Mouse (Mus musculus) liver, adult (tissue): ENCODE data around the gene Cyp2b13.
"Not testable (repeated sequence)": the region's sequence is repeated elsewhere in the genome, so short reads cannot be mapped to it uniquely, and the experiment has no call there.

Experiments
- GATA4 ChIP-seq: IDR thresholded peaks from 2 replicates; pipeline ENCODE4 v1.6.1; 2014; ENCODE audit warnings: mild to moderate bottlenecking, low read length; ENCODE audit not compliant: insufficient replicate concordance

The Cyp2b13 gene

DNA sequence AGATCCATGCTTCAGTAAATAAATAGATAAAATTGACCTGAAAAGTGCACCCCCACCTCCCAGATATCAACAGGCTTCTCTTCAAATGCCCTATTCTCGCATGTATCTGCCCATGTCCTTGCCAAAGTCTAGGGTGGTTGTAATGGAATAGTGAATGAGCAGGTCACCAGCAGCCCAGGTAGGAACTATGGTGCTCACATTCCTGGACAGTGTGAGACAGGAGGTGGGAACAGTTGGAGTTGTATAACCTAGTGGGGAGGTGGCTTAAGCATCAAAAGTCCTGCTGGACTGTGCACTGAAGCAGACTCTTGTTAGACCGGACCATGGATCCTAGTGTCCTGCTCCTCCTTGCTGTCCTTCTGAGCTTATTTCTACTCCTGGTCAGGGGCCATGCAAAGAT, at the start of gene Cyp2b13:
Gene Cyp2b13, plus strand, starts transcription at position 301 of the 400 bp plus-strand sequence.
- TF ChIP-seq GATA4 = not testable (repeated sequence)

DNA sequence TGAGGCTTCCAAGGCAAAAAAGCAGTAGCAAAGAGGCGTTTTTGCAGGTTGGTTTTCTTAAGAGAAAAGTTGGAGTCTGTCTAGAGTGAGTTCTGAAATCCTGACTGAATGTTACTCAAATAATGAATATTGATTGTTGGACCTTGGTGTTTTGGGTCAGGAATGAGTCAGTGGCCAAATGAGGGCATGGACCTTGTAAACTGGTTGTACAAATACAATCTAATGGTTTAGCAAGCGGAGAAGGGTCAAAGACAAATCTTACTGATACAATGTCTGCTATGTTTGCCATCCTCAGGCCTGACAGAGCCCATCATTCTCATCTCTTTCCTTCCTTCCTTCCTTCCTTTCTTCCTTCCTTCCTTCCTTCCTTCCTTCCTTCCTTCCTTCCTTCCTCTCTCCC, 21.3 kb downstream of the Cyp2b13 start:
- no peak for TF ChIP-seq GATA4

DNA sequence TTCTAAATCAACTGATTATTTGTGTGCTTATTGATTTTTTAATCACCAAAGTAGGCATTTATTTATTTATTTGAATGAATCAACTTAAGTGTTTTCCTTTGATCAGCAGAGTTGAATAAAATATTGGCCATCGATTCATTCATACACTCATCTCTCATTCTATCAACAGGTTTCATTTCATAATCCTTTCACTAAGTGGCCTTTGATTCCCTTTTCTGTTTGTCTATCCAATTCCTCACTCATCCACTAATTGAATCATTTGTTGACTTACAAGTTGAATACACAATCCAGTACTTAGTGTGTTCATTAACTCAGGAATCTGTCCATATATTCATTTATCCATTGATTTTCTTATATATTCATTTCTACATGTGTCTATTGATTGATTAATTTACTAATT, 26.1 kb downstream of the Cyp2b13 start:
- TF ChIP-seq GATA4 = no peak
